Mouse (Mus musculus) MEL (cell line): ENCODE data around the gene Ptx4. TPM values are rescaled to one million over a fixed set of nuclear protein-coding genes. Genes with fewer than 3 reads are reported as not detected.

ENCODE experiments used
- DNase-seq: peaks from one replicate; pipeline ENCODE4 v3.0.0; 2011; ENCODE audit warnings: low read depth, low spot score
- H3K27ac ChIP-seq: 2 replicates; pipeline ENCODE4 v1.5.1; 2012; ENCODE audit warnings: low read depth, mild to moderate bottlenecking, control low read depth, low read length, moderate library complexity; ENCODE audit not compliant: control insufficient read depth
- H3K27me3 ChIP-seq, 2 experiments: fragments of 150-350 bp in 1 of 2; sonication (generic) in 1 of 2; 2 replicates each; pipeline ENCODE4 v1.6.1; 2012; ENCODE audit warnings: low read length in 2 of 2, mild to moderate bottlenecking in 2 of 2, improper control_type of control experiment in 1 of 2, moderate library complexity in 1 of 2; ENCODE audit not compliant: insufficient read depth in 2 of 2, control insufficient read depth in 1 of 2
- H3K36me3 ChIP-seq, 2 experiments: 2 replicates each; pipeline ENCODE4 v1.6.1; 2012 to 2014; ENCODE audit warnings: low read length in 2 of 2, improper control_type of control experiment in 1 of 2, inconsistent platforms in 1 of 2, mild to moderate bottlenecking in 1 of 2; ENCODE audit not compliant: insufficient read depth in 2 of 2, control insufficient read depth in 1 of 2
- H3K4me1 ChIP-seq, 2 experiments: fragments of 150-350 bp in 1 of 2; sonication (generic) in 1 of 2; 2 replicates each; pipeline ENCODE4 v1.6.1; 2012; ENCODE audit warnings: low read length in 2 of 2, improper control_type of control experiment in 1 of 2, mild to moderate bottlenecking in 1 of 2; ENCODE audit not compliant: insufficient read depth in 2 of 2, control insufficient read depth in 1 of 2
- H3K4me3 ChIP-seq, 2 experiments: fragments of 150-350 bp in 1 of 2; sonication (generic) in 1 of 2; 2 replicates each; pipeline ENCODE4 v1.5.1; 2012; ENCODE audit warnings: low read depth in 2 of 2, low read length in 2 of 2, mild to moderate bottlenecking in 2 of 2, moderate library complexity in 2 of 2, control low read depth in 1 of 2, improper control_type of control experiment in 1 of 2; ENCODE audit not compliant: control insufficient read depth in 1 of 2, insufficient read depth in 1 of 2
- H3K79me2 ChIP-seq: 2 replicates; pipeline ENCODE4 v1.6.1; 2012; ENCODE audit warnings: mild to moderate bottlenecking, low read length, moderate library complexity; ENCODE audit not compliant: control insufficient read depth, poor library complexity, insufficient read depth
- H3K9ac ChIP-seq: 2 replicates; pipeline ENCODE4 v1.6.1; 2012; ENCODE audit warnings: low read depth, mild to moderate bottlenecking, control low read depth, low read length, moderate library complexity; ENCODE audit not compliant: control insufficient read depth, poor library complexity, severe bottlenecking
- H3K9me3 ChIP-seq: fragments of 150-350 bp; sonication (generic); replicated peaks from 2 replicates; pipeline ENCODE4 v1.6.1; 2012; ENCODE audit warnings: mild to moderate bottlenecking, low read length, improper control_type of control experiment, moderate library complexity; ENCODE audit not compliant: insufficient read depth
- BHLHE40 ChIP-seq: IDR thresholded peaks from 2 replicates; pipeline ENCODE4 v1.6.1; 2012; ENCODE audit warnings: low read depth, mild to moderate bottlenecking, inconsistent platforms, low read length, improper control_type of control experiment, borderline replicate concordance
- CHD1 ChIP-seq: IDR thresholded peaks from 2 replicates; pipeline ENCODE4 v1.6.1; 2012; ENCODE audit warnings: low read depth, mild to moderate bottlenecking, inconsistent platforms, low read length, improper control_type of control experiment
- CHD2 ChIP-seq: IDR thresholded peaks from 2 replicates; pipeline ENCODE4 v1.6.1; 2011; ENCODE audit warnings: low read length, improper control_type of control experiment
- CTCF ChIP-seq, 3 experiments: IDR thresholded peaks in 2 of 3; conservative IDR thresholded peaks in 1 of 3; 2 replicates each; pipeline ENCODE4 v1.5.1; 2011 to 2012; ENCODE audit warnings: low read length in 3 of 3, low read depth in 2 of 3, mild to moderate bottlenecking in 2 of 3, improper control_type of control experiment in 1 of 3, inconsistent platforms in 1 of 3, mixed read lengths in 1 of 3, moderate library complexity in 1 of 3; ENCODE audit not compliant: control insufficient read depth in 1 of 3, insufficient read depth in 1 of 3, poor library complexity in 1 of 3, severe bottlenecking in 1 of 3
- E2F4 ChIP-seq: IDR thresholded peaks from 2 replicates; pipeline ENCODE4 v1.6.1; 2011; ENCODE audit warnings: low read depth, low read length, improper control_type of control experiment, borderline replicate concordance
- EP300 ChIP-seq, 2 experiments: IDR thresholded peaks; 2 replicates each; pipeline ENCODE4 v1.6.1; 2011; ENCODE audit warnings: improper control_type of control experiment in 2 of 2, low read length in 2 of 2, low read depth in 1 of 2, mild to moderate bottlenecking in 1 of 2
- ETS1 ChIP-seq: IDR thresholded peaks from 2 replicates; pipeline ENCODE4 v1.6.1; 2012; ENCODE audit warnings: low read depth, mild to moderate bottlenecking, inconsistent platforms, low read length, improper control_type of control experiment, moderate library complexity
- GATA1 ChIP-seq: IDR thresholded peaks from 2 replicates; pipeline ENCODE4 v1.6.1; 2011; ENCODE audit warnings: low read depth, low read length, improper control_type of control experiment
- JUND ChIP-seq: IDR thresholded peaks from 2 replicates; pipeline ENCODE4 v1.6.1; 2011; ENCODE audit warnings: low read depth, mild to moderate bottlenecking, improper control_type of control experiment, low read length
- MAZ ChIP-seq: IDR thresholded peaks from 2 replicates; pipeline ENCODE4 v1.6.1; 2012; ENCODE audit warnings: low read depth, mild to moderate bottlenecking, inconsistent platforms, low read length, improper control_type of control experiment
- MXI1 ChIP-seq: IDR thresholded peaks from 2 replicates; pipeline ENCODE4 v1.6.1; 2011; ENCODE audit warnings: mild to moderate bottlenecking, low read depth, low read length, improper control_type of control experiment
- MYC ChIP-seq: IDR thresholded peaks from 2 replicates; pipeline ENCODE4 v1.6.1; 2011; ENCODE audit warnings: low read depth, mild to moderate bottlenecking, low read length, improper control_type of control experiment, moderate library complexity
- NELFE ChIP-seq: IDR thresholded peaks from 2 replicates; pipeline ENCODE4 v1.6.1; 2011; ENCODE audit warnings: low read depth, low read length, improper control_type of control experiment
- POLR2AphosphoS5 ChIP-seq: IDR thresholded peaks from 2 replicates; pipeline ENCODE4 v1.6.1; 2012; ENCODE audit warnings: low read depth, borderline replicate concordance, mild to moderate bottlenecking, inconsistent platforms, low read length, moderate library complexity, mixed read lengths
- RCOR1 ChIP-seq: IDR thresholded peaks from 2 replicates; pipeline ENCODE4 v1.6.1; 2012; ENCODE audit warnings: low read depth, mild to moderate bottlenecking, inconsistent platforms, low read length, improper control_type of control experiment
- TAL1 ChIP-seq: IDR thresholded peaks from 2 replicates; pipeline ENCODE4 v1.6.1; 2012; ENCODE audit warnings: mild to moderate bottlenecking, inconsistent platforms, low read length, moderate library complexity, mixed read lengths
- TBP ChIP-seq: IDR thresholded peaks from 2 replicates; pipeline ENCODE4 v1.8.0; 2011; ENCODE audit warnings: low read depth, low read length, improper control_type of control experiment
- UBTF ChIP-seq: IDR thresholded peaks from 2 replicates; pipeline ENCODE4 v1.6.1; 2012; ENCODE audit warnings: low read depth, mild to moderate bottlenecking, inconsistent platforms, low read length, improper control_type of control experiment, moderate library complexity, borderline replicate concordance; ENCODE audit not compliant: insufficient read depth
- ZC3H11A ChIP-seq: IDR thresholded peaks from 2 replicates; pipeline ENCODE4 v1.6.1; 2012; ENCODE audit warnings: low read depth, mild to moderate bottlenecking, inconsistent platforms, low read length, improper control_type of control experiment
- ZKSCAN1 ChIP-seq: IDR thresholded peaks from 2 replicates; pipeline ENCODE4 v1.6.1; 2012; ENCODE audit warnings: low read depth, mild to moderate bottlenecking, inconsistent platforms, low read length, improper control_type of control experiment, moderate library complexity
- polyA plus RNA-seq, 2 experiments: library from polyadenylated mRNA; stranded (reverse) in 1 of 2; unstranded in 1 of 2; fragments of >175 nt in 1 of 2; fragments of >200 nt in 1 of 2; gene quantifications; 2 replicates each; pipeline versions ENCODE4 v1.2.1 to v1.2.4; 2012; ENCODE audit warnings: low replicate concordance in 2 of 2, low read depth in 1 of 2; ENCODE audit not compliant: insufficient read length in 2 of 2, insufficient read depth in 1 of 2, missing spikeins in 1 of 2
- total RNA-seq: library from RNA; depleted of rRNA; stranded (reverse); fragments of 300-350 nt; gene quantifications from 2 replicates; pipeline ENCODE4 v1.2.3, GENCODE M21; 2012

Gene Ptx4
- total and polyA plus RNA-seq, 3 experiments: not detected

- no peak for DNase-seq
- peaks cover 0 to 9% of the 10 kb centered on the region in 2 experiments; a peak in 2 of 4 replicates for H3K36me3 ChIP-seq
- H3K9ac ChIP-seq: no peak overlapping the region
- H3K4me1 ChIP-seq: peaks cover 0 to 13% of the 10 kb centered on the region in 2 experiments; a peak in 2 of 4 replicates
- no peaks in the 10 kb centered on the region for H3K27me3 ChIP-seq
- no peak overlapping the region for H3K27ac ChIP-seq
- TF ChIP-seq TBP: no peak
- TF ChIP-seq NELFE: no peak
- TF ChIP-seq ZC3H11A: no peak
- no peak for TF ChIP-seq UBTF
- TF ChIP-seq TAL1: no peak
- no peaks in the 10 kb centered on the region for H3K9me3 ChIP-seq
- H3K4me3 ChIP-seq: no peak overlapping the region
- H3K79me2 ChIP-seq: peaks cover 24% of the 10 kb centered on the region
These were observed 15.1 kb downstream of the Ptx4 start for GRCm38 (mm10) chr17:25135622-25136021.

DNA sequence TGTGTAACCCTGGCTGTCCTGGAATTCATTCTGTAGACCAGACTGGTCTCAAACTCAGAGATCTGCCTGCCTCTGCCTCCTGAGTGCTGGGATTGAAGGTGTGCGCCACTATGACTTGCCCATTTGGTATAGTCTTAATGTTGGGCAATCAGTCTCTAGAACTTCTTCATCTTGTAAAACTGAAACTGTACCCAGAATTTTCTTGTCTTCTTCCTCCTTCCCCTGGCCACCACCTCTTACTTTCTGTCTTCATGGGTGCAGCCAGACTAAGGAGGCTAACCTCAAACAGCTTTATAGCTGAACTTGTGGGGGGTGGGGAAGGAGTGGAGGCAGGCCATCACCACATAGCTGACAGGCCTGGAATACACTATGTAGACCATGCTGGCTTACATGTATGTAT, 18.2 kb downstream of the Ptx4 start:
- Histone ChIP-seq H3K27ac (no peak overlapping the region), H3K9me3 (no peaks in the 10 kb centered on the region), H3K4me3 (no peak overlapping the region), H3K27me3 (no peaks in the 10 kb centered on the region), H3K79me2 (peaks cover 18% of the 10 kb centered on the region), H3K9ac (no peak overlapping the region), H3K36me3 (peaks cover 0 to 6% of the 10 kb centered on the region in 2 experiments; a peak in 2 of 4 replicates), H3K4me1 (peaks cover 0 to 10% of the 10 kb centered on the region in 2 experiments; a peak in 2 of 4 replicates)
- TF ChIP-seq MYC (no peak), CHD2 (no peak), POLR2AphosphoS5 (no peak), ETS1 (no peak), TBP (no peak), ZKSCAN1 (no peak), NELFE (no peak), JUND (no peak), E2F4 (no peak), CTCF (IDR thresholded peaks at IDR 0.05 in 2 of 3, conservative IDR thresholded peaks at IDR 0.05 in 1 of 3; ENCODE audit: control insufficient read depth in 1 of 3, insufficient read depth in 1 of 3, low read depth in 2 of 3, low read length in 3 of 3, poor library complexity in 1 of 3, severe bottlenecking in 1 of 3) (no peak), CHD1 (no peak), MXI1 (no peak), BHLHE40 (no peak), EP300 (IDR thresholded peaks at IDR 0.05; ENCODE audit: low read depth in 1 of 2, low read length in 2 of 2) (no peak), GATA1 (no peak), RCOR1 (no peak), MAZ (no peak)
- no peak for DNase-seq
